Mouse (Mus musculus): ENCODE measurements around the gene Dnah6. TPM values are rescaled to one million over a fixed set of nuclear protein-coding genes. Genes with fewer than 3 reads are reported as not detected.

Gene Dnah6
- 9.0 and 9.9 TPM in 2 replicates for polyA plus RNA-seq (2012; rRNA removed)

DNA sequence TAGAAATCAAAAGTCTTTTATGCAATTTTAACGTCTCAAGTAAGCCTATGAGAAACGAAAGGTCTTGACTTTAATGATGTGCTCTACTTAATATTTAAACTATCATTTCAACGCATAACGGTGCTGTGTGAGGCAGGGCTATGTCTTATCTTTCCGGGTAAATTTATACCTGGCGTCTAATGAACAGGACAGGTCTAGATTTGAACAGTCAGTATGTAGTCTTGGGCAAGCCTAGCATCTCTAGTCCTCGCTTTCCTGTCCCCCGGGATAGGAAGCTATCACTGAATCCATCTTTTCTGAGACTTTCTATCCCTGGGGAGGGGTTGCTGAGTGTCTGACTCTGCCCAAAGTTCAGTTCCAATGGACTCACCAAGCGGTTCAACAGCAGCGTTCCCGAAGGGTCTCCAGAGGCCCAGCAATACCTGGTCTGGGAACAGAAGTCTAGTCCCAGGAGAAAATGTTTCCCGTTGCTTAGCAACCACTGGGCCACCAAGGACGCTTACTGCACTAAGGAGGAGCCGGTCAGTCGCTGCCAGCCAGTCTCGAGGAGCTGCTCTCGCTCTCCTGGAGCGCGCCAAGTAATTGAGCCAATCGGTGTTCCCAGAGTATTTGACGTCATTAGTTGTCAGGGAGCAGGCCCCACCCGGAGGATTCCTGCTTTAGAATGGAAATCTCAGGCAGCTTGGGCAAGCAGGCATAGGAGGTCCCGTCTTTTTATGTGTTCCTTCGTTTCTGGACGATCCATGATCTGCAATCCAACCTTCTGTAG lies at the start of gene Dnah6:
Gene Dnah6, minus strand, starts transcription at position 463 of the 769 bp plus-strand sequence.
- no peaks in the 10 kb centered on the region for H3K36me3 ChIP-seq (ENCODE audit: control insufficient read depth, insufficient read depth, low read length)
- H3K27me3 ChIP-seq (ENCODE audit: control insufficient read depth, insufficient read depth, low read length): no peaks in the 10 kb centered on the region
- peak within 1 kb of the TSS; percentile 94 for H3K4me3 ChIP-seq (ENCODE audit: control insufficient read depth, low read depth, low read length)
- peak; percentile 58; the same call in 1 of the 2 replicates for TF ChIP-seq POLR2A (IDR thresholded peaks at IDR 0.05; ENCODE audit: control insufficient read depth, low read depth, low read length)
- TF ChIP-seq CTCF (IDR thresholded peaks at IDR 0.05; ENCODE audit: control insufficient read depth, insufficient read depth, insufficient replicate concordance, low read depth, low read length): no peak
- peak within 1 kb of the TSS; percentile 80 for H3K27ac ChIP-seq (ENCODE audit: control insufficient read depth, insufficient read depth, low read depth, low read length)
- H3K4me1 ChIP-seq (ENCODE audit: control insufficient read depth, insufficient read depth, low read length): peaks cover 14% of the 10 kb centered on the region

DNA sequence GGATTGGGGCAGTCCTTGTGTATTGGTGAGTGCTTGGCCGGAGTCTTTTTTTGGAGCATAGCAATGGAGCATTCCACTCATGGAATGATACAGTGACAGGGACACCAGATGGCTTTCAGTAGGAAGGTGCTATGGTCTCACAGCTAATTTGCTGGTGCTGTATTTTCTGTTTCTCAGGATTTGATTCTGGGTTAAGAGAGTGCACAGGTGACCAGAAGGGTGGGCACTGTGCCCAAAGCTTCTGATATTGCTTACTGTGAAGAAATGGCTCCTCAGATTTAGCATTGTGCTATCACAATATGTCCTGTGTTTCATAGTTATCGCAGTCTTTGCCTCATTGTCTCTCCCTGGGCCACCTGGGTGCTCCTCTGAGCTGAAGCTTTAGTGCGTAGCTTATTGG lies 47.9 kb upstream of the Dnah6 start:
- Histone ChIP-seq H3K36me3 (ENCODE audit: control insufficient read depth, insufficient read depth, low read length) (no peaks in the 10 kb centered on the region; the same call in none of the 2 replicates), H3K4me3 (ENCODE audit: control insufficient read depth, low read depth, low read length) (no peak overlapping the region), H3K27ac (ENCODE audit: control insufficient read depth, insufficient read depth, low read depth, low read length) (no peak overlapping the region), H3K4me1 (ENCODE audit: control insufficient read depth, insufficient read depth, low read length) (peaks cover 3% of the 10 kb centered on the region), H3K27me3 (ENCODE audit: control insufficient read depth, insufficient read depth, low read length) (no peaks in the 10 kb centered on the region)
- no peak for TF ChIP-seq CTCF (IDR thresholded peaks at IDR 0.05; ENCODE audit: control insufficient read depth, insufficient read depth, insufficient replicate concordance, low read depth, low read length)
- TF ChIP-seq POLR2A (IDR thresholded peaks at IDR 0.05; ENCODE audit: control insufficient read depth, low read depth, low read length): no peak

DNA sequence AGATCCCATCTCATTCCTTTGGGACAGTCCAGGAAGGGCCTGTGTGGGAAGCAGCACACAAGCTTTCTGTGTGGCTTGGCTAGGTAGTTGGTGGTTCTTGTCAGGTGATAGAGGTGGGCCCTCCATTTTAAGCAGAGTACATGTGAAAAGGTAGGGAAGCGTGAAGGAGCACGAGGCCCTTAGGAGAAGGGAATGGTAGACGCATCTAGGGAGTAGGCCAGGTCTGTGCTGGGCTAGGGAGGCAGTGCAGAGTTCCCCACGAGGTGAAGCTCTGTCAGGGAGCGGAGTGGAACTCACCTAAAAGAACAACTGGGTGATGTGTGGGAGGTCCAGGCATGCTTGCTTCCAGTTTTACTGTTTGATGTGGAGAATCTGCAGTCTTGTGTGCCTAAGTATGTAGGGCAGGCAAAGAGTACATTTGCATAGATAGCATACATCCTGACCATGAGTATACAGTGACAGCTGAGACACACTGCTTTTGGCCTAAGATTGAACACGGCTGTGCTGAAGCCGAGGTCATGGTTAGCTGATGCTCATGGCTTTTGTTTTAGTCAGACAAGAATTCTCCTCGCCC lies 46.4 kb upstream of the Dnah6 start:
- Histone ChIP-seq H3K27me3 (ENCODE audit: control insufficient read depth, insufficient read depth, low read length) (no peaks in the 10 kb centered on the region), H3K27ac (ENCODE audit: control insufficient read depth, insufficient read depth, low read depth, low read length) (no peak overlapping the region), H3K4me1 (ENCODE audit: control insufficient read depth, insufficient read depth, low read length) (peaks cover 3% of the 10 kb centered on the region), H3K4me3 (ENCODE audit: control insufficient read depth, low read depth, low read length) (no peak overlapping the region), H3K36me3 (ENCODE audit: control insufficient read depth, insufficient read depth, low read length) (no peaks in the 10 kb centered on the region; the same call in none of the 2 replicates)
- TF ChIP-seq CTCF (IDR thresholded peaks at IDR 0.05; ENCODE audit: control insufficient read depth, insufficient read depth, insufficient replicate concordance, low read depth, low read length) (no peak), POLR2A (IDR thresholded peaks at IDR 0.05; ENCODE audit: control insufficient read depth, low read depth, low read length) (no peak)

- Histone ChIP-seq H3K4me1 (ENCODE audit: control insufficient read depth, insufficient read depth, low read length) (peaks cover 3% of the 10 kb centered on the region), H3K27me3 (ENCODE audit: control insufficient read depth, insufficient read depth, low read length) (no peaks in the 10 kb centered on the region), H3K36me3 (ENCODE audit: control insufficient read depth, insufficient read depth, low read length) (no peaks in the 10 kb centered on the region; the same call in none of the 2 replicates), H3K4me3 (ENCODE audit: control insufficient read depth, low read depth, low read length) (no peak overlapping the region), H3K27ac (ENCODE audit: control insufficient read depth, insufficient read depth, low read depth, low read length) (peak overlapping the region; percentile 21)
- TF ChIP-seq CTCF (IDR thresholded peaks at IDR 0.05; ENCODE audit: control insufficient read depth, insufficient read depth, insufficient replicate concordance, low read depth, low read length) (no peak), POLR2A (IDR thresholded peaks at IDR 0.05; ENCODE audit: control insufficient read depth, low read depth, low read length) (no peak)
Measured at GRCm38 (mm10) chr6:73264801-73265200, 43.4 kb upstream of the Dnah6 start.

DNA sequence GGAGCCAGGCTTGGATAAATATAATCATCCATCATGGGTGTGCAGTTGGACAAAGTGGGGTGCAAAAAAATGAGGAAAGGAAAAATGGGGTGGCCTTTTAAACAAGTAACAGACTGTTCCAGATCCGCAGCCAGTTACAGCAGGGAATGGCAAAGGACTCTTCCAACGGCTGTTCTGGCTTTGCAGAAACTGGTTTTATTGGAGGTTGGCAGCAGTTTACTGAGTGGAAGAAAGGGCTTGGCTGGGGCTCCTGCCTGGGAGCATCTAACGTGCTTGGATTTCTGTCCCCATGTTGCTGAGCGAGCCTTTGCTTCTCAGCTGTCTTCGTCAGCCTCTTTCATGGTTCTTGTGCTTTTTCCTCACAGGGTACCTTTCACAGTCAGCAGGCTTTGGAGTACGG lies 38.7 kb upstream of the Dnah6 start:
- TF ChIP-seq POLR2A (IDR thresholded peaks at IDR 0.05; ENCODE audit: control insufficient read depth, low read depth, low read length) (no peak), CTCF (IDR thresholded peaks at IDR 0.05; ENCODE audit: control insufficient read depth, insufficient read depth, insufficient replicate concordance, low read depth, low read length) (no peak)
- Histone ChIP-seq H3K27me3 (ENCODE audit: control insufficient read depth, insufficient read depth, low read length) (no peaks in the 10 kb centered on the region), H3K4me1 (ENCODE audit: control insufficient read depth, insufficient read depth, low read length) (peaks cover 3% of the 10 kb centered on the region), H3K27ac (ENCODE audit: control insufficient read depth, insufficient read depth, low read depth, low read length) (no peak overlapping the region), H3K4me3 (ENCODE audit: control insufficient read depth, low read depth, low read length) (no peak overlapping the region), H3K36me3 (ENCODE audit: control insufficient read depth, insufficient read depth, low read length) (peaks cover 1% of the 10 kb centered on the region)

GRCm38 (mm10) chr6:73257068-73257467 lies 35.6 kb upstream of the Dnah6 start:
- H3K36me3 ChIP-seq (ENCODE audit: control insufficient read depth, insufficient read depth, low read length): peaks cover 1% of the 10 kb centered on the region

More at GRCm38 (mm10) chr6:73257068-73257467, 35.6 kb upstream of the Dnah6 start:
- H3K27me3 ChIP-seq (ENCODE audit: control insufficient read depth, insufficient read depth, low read length): no peaks in the 10 kb centered on the region
- H3K27ac ChIP-seq (ENCODE audit: control insufficient read depth, insufficient read depth, low read depth, low read length): no peak overlapping the region
- no peaks in the 10 kb centered on the region; the same call in 1 of the 2 replicates for H3K4me1 ChIP-seq (ENCODE audit: control insufficient read depth, insufficient read depth, low read length)
- no peak for TF ChIP-seq CTCF (IDR thresholded peaks at IDR 0.05; ENCODE audit: control insufficient read depth, insufficient read depth, insufficient replicate concordance, low read depth, low read length)
- H3K4me3 ChIP-seq (ENCODE audit: control insufficient read depth, low read depth, low read length): no peak overlapping the region

All from testis, adult 2 months (tissue).